Mouse (Mus musculus) midbrain, embryonic 10.5 days (tissue): ENCODE data around the gene Bmp10. TPM values are rescaled to one million over a fixed set of nuclear protein-coding genes. Genes with fewer than 3 reads are reported as not detected.

Experiments used
- polyA plus RNA-seq: library from polyadenylated mRNA; unstranded; fragments of >200 nt; fragmentation: Nextera tagmentation; extraction: Ambion mirVana; gene quantifications from 2 replicates; pipeline ENCODE4 v1.2.1, GENCODE M21; 2016

Gene Bmp10
- polyA plus RNA-seq, 1 experiment from 2014 or later, result not detected

Other genes starting within 250 kb of the Bmp10 start
- gene Antxr1, start 93.2 kb upstream of the Bmp10 start, polyA plus RNA-seq, result 3.6 and 4.1 TPM in 2 replicates
- gene Gkn1, start 78.1 kb upstream of the Bmp10 start, polyA plus RNA-seq, result not detected in 2 replicates
- not detected in 2 replicates for gene Gkn2, start 55.6 kb upstream of the Bmp10 start, polyA plus RNA-seq
- not detected in 2 replicates for gene Gkn3, start 40.1 kb upstream of the Bmp10 start, polyA plus RNA-seq
- 2.2 and 2.6 TPM in 2 replicates for gene Arhgap25, start 104.3 kb downstream of the Bmp10 start, polyA plus RNA-seq
- 3.1 and 3.4 TPM in 2 replicates for gene Prokr1, start 161.7 kb downstream of the Bmp10 start, polyA plus RNA-seq
- gene Aplf, start 243.2 kb downstream of the Bmp10 start, polyA plus RNA-seq, result 13.2 and 13.8 TPM in 2 replicates